Mouse (Mus musculus) granulocyte monocyte progenitor cell, adult 5-6 weeks (primary cell): ENCODE measurements around the gene Vtcn1. TPM values are rescaled to one million over a fixed set of nuclear protein-coding genes. Genes with fewer than 3 reads are reported as not detected.
A peak's percentile ranks its signal among the peaks of the same experiment; 100 is the strongest.

Experiments
- ATAC-seq: replicated peaks from 2 replicates; pipeline ENCODE4 v1.8.0; 2016; ENCODE audit warnings: mild to moderate bottlenecking, moderate TSS enrichment, inconsistent platforms; ENCODE audit not compliant: poor library complexity, severe bottlenecking
- total RNA-seq, 2 experiments: library from RNA; stranded (forward) in 1 of 2; stranded (reverse) in 1 of 2; fragments of 200-712, 200-1000 nt in 1 of 2; fragments of >200 nt in 1 of 2; fragmentation: Nextera tagmentation in 1 of 2; gene quantifications; 2 replicates each; pipeline ENCODE4 v1.2.3; 2014 to 2017

Gene Vtcn1
- total RNA-seq, 2 experiments from 2014 or later, result not detected

DNA sequence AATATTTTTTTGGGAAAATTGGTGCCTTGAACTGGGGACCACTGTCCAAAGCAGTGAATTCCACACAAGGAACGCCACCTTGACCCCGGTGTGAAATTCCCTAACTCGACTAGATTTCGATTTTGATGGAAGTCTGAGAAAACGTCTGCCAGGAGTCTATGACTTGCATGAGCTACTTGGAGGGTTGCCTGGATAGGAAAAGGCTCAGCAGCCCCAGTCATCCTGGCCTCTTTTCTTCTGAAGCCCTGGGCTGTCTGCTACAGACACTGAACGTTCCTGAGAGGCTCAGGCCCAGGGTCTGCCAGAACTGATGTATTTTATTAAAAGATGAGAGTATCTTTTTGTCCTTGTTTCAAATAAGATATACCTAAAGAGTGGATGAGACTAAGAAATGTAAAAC, 25.2 kb downstream of the Vtcn1 start:
- ATAC-seq, result no peak

DNA sequence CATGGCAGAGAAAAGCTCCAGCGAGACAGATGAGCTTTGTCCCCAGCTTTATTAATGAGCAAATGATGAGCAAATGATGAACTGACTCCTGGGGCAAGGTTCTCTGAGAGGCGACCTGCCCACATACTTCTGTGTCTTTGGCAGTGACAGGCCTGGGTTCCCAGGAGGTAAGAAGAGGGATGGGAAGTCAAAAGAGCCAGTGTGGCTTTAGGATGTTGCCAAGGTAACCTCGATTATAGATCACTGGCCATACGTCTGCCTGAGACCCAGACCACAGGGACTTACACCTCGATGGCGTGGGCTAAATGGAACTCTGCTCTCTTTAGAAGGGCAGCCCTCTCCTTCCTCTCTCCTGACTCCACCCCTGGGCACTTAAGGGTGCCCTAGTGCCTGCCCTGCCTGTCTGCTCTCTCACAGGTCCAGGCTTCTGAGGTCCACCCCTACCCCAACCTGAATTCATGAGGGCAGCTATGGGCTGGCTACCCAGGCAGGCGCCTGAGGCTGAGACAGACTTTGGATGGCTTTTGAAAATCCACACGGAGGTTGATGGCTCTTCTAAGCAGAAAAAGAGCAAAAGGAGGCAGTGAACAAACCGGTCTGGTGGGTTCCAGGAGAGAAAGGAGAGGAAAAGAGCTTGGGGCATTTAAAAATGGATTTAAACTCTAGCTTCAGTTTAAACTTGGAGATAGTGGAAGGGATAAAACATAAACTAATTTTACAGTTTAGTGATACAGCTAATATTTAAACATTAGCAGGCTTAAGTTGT, 31.0 kb downstream of the Vtcn1 start:
- no peak for ATAC-seq

DNA sequence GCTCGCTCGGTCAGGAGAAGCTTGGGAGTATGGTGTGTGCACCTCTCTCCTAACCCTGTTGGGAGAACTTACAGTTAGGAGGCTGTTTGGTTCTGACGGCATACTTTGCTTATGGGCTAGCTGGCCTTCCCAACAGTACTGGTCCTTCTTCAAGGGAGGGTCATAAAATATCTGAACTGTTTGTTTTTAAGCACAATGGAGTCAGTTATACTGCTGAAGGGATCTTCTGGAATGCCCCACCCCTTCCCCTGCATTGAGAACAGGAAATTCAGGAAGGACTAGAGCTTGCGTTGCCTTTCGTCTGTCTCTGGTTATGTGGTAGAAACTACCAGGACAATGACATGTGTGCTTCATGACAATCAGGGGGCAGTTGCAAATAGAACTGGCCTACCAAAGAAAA, 31.9 kb downstream of the Vtcn1 start:
- ATAC-seq, result no peak

DNA sequence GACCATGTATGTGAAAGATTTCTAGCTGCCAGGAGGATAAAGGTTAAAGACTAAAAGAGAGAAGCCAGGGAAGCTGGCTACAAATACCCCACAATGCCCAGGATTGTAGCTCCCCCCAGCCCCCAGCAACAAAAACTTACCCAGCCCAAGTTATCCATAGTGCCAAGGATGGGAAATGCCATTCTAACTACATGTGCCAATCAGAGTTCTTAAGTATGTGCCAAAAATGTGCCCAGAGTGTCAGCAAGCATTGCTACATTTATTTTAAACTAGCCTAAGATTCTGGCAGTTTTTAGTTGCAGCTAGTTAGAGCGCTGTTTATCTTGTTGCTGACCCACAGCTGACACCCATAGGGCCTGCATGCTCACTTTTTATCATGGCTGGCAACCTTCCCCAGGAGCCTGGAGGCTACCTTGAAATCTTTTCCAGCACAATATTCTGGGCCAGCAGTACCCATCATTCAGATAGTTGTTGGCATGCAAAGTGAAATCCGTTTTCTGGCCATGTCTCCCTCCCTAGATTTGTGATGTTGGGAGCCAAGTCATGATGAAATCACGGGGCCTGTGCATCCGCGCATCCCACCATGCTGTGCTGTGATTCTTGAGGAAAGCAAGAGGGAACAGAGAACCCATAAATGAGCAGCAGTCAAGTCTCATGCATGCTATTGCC, 33.2 kb downstream of the Vtcn1 start:
- no peak for ATAC-seq

DNA sequence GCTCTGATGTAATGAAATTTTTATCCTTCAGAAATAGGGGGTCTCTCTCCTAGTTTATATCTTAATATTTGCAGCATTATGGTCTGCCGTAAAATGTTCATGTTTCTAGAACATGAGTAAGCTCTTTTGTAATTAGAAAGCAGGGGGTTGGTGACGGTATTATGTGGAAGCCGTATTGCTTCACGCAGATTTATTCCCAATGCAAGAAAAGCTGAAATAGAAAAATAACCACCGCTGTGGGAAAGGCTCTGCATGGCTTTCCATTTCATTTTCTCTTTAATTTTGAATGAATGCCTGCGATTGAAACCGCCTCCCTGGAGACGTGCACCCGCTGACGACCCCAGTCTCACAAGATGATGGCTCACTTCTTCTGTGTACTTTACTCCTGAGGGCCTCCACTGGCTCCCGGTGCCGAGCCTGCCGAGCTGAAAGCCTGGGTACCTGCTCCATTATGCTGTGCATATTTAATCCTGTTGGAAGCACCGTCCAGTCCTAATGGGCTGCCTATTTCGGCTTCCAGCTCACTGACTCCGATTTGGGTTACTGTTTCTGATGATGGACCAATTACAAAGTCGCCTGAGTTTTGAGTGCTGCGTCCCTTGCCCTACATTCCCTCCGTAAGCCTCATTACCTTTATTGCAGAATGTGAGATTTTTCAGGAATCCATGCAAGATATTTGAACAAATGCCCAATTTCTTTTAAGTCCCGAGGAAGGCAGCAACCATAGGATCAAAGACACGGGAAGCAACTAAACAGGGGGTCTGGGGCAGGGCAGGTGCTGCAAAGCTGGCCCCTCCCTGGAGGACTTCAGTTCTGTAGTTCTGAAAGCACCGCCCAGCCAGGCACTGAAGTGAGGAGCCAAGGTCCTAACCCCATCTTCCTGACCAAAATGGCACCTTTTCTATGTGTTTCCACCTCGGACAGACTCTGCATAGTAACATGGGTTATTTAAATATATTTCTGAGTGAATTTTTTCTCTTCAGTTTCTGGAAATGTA, 36.3 kb downstream of the Vtcn1 start:
- no peak for ATAC-seq

DNA sequence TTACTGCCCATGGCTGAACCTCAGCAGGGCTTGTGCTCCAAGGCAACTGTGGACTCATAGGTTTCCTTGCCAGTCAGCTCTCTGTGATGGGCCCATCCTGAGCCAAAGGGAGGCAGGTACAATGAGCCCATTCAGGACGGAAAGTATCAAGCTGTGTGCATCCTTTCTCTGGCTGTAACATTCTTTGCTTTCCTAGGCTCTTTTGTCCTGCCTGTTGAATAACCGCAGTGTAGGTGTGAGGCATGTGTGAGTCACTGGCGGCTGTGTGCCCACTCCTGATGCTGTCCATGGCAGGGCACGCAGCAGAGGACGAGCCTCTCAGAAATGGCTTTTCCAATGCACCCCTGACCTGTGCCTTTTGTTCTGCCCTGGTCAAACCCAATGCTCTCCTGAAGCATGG, 41.7 kb downstream of the Vtcn1 start:
- ATAC-seq, result no peak

DNA sequence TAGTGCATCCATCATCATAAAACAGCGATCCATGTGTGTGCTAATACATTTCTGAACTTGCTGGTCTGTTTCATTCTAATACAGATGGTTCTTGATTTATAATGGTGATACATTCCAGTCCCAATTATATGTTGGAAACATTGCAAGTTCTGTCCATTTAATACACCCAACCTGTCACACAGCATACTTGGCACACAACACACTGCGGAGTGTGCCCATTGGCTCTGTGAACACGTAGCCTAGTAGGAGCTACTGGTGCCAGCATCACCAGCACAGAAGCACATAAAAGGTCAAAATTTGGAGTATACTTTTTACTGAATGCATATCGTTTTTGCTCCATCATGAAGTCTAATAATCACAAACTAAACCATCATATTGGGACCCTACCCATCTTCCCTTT, 51.8 kb downstream of the Vtcn1 start:
- ATAC-seq, result no peak

DNA sequence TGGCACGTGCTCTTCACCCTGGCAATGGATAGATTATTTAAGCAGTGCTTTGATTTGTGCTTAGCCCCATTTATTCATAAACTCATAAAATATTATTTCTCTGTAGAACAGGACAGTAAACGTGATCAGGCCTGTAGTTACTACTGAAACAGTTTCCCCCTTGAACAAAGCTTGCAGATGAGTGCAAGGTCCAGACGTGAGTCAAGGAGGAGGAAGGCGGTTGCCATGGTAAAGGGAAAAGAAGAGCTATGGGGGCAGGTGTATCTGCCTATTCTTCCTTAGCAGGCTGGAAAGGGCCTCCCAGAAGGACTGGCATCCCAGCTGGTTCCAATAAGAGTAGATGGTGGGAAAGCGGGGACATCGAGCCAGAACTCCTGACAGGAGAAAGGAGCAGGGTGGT, 56.1 kb downstream of the Vtcn1 start:
- ATAC-seq, result no peak

DNA sequence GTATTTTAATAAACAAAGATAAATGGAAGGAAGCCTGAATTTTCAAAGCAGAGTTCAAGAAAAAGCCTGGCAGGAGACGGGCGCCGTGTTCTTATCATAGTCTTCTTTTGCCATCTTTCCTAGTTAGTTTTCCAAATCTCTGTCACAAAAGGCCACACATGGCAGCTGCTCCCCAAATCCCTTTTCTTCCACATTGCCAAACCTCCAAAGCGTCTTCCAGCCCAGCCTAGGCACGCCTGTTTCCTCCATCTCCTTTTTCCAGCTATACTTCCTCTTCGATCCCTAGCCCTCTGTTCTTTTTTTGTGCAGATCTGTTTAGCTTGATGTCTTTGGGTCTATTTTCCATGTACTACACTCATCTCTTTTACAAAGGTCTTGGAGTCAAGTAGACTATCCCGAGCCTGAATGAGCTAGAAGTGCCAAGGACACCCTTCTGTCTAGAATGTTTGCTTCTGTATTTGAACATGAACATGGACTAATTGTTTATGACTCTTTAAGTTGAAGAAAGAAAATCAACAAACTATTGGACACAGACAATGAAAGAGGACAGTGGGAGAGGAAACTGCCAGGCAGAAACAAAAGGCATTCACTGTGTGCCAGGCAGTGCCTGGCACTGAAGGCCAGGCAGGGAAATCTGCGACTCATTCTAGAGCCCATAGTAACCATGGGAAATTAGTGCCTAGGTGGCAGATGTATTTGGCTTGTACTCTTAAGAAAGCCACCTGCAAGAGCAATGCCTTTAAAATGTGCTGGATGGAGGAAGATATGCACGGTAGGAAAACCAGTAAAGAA, 56.8 kb downstream of the Vtcn1 start:
- ATAC-seq, result no peak

DNA sequence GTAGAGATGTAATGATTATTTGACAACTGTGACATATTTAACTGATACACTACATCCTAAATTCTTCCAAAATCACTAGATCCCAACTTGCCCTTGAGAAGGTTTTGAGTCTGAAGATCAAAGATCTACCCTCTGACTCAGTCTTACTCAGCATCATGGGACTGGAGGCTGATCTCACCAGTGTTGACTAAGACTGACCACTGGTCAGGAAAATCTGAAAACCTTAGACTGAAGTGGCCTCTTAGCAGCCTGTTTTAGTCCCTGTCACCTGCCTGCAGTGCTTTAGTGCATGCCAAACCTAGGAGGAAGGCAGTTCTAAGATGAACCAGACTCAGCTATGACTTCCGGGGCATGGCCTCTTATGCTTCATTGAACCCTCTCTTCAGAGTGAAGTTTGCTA, 64.0 kb downstream of the Vtcn1 start:
- ATAC-seq, result no peak

DNA sequence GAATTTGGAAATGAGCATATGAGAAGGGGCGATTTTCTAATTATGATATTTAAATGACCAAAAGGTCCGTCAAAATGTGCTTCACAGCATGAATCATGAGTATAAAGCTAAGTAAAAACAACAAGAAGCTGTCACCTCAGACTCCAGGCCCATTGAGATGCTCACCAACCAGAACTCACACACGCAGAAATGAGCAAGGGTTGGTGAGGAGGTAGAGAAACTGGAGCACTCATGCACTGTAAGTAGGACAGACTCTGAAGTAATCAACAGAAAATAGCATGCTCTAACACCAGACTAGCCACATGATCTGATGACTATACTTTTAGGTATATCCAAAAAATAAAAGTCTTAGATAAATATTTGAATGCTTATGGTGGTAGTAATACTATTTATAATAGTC, 65.1 kb downstream of the Vtcn1 start:
- ATAC-seq, result no peak

DNA sequence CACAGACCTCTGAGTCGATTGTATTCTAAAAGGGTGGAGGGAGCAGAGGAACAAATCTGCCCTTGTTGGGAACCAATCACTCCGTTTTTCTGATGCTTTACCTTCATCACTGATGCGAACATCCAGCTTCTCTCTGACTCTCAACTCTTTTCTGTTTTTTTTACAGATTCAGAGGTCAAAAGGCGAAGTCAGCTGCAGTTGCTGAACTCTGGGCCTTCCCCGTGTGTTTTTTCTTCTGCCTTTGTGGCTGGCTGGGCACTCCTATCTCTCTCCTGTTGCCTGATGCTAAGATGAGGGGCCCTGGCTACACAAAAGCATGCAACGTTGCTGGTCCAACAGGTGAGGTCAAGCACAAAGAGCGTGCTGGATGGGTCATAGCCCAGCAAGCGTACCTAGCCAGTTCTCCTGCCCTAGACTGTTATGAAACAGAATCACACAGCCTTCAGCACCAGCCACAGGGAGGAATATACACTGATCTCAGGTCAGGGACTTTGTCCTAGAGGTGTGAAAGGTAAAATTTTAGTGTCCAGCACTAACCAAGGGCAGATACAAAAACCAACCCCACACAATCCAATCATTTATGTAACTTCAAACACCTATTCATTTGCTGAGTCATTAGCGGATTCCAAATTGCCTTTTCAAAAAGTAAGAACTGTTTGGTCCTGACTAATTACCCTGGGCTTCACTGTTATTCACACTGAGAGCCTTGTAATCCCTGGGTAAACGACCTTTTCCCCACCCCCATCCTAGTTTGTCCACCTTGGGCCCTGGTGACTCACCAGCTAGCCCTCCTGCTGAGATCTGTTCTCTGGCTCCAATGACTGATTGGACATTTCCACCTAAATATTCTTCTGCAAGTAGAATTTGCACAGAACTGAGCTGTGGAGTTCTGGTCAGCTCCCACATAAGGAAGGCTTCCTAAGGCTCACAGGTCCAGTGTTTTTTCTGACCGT, 67.4 kb downstream of the Vtcn1 start:
- no peak for ATAC-seq

DNA sequence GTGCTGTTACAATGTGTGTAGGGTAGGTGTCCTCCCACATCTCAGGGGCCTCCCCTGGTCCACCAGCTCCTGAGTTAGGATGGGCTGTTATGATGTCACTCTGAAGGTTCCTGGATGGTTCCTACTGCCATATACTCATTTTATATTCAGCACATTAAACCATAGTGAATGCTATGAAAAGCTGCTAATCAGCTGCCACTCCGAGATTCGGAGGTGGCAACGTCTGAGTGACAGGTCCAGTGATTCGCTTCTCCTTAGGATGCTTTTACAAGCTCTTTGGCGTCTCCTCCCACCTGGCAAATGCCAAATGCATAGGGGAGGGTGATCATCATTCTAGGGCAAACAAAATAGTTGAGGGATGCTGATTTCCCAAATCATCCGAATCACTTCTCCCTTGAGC, 70.2 kb downstream of the Vtcn1 start:
- no peak for ATAC-seq

DNA sequence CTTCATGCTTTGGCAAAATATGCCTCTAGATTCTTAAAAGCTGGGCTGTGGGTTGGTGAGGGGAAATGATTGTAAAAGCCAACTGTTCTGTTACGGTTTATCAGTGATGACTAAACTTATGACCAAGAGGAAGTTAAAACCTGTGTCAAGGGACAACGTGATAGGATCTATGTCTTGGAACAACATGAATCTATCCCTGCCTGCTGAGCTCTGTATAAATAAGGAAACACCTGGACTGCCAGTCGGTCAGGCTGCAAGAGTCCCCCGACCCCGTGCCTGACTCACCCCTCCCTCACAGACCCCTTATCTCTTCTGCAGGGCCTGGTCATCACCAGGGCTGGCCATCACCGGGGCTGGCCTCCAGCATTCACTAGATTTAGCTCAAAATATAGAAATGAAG, 80.9 kb downstream of the Vtcn1 start:
- peak; percentile 71 for ATAC-seq

DNA sequence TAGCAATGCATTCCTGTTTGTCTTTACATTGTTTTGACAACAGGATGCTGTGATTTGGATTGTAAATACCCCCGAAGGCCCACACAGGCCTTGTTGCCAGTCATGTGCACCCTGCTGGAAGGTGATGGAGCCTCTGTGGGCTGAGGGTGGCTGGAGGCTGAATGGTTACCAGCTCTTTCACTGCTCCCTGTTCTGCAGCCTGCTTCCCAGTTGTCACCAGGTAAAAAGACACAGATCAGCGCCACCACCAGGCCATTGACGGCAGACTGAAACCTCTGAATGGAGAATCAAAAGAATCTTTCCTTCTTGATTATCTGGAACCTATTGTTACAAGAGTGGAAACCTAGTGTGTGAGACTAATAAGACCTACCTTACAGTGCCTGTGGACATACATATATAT, 81.7 kb downstream of the Vtcn1 start:
- no peak for ATAC-seq

DNA sequence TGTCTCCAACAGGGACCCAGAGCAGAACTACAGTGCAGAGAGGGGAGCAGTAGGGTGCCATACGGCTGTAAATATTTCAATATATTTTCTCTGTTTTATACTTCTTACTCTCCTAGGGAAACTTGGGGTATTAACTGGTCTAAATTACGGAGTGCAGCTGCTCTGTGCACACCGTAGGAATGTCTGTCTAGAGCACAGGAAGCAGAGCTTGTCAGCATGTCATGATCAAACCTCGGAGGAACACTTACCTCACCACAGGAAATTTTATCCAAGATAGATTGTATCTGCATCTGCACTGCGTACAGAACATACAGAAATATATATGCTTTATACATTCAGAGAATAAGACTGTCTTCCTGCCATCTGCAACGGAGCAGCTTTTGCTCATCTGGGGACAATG, 83.3 kb downstream of the Vtcn1 start:
- no peak for ATAC-seq

DNA sequence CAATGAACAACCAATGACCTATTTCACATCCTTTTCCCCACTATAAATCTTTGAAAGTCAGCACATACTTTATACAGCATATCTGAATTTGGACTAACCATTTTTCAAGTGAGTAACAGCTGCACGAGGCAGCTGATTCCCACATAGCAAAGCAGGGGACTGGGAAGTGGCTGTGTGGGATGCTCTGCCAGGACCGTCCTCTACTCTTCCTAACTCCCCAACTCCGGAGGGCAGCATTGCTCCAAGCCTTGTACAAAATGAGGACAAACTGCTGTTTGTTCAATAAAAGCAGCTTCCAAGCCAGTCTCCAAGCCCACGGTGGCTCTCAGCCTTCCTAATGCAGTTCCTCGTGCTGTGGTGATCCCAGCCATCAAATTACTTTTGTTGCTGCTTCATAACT, 85.4 kb downstream of the Vtcn1 start:
- ATAC-seq, result no peak

DNA sequence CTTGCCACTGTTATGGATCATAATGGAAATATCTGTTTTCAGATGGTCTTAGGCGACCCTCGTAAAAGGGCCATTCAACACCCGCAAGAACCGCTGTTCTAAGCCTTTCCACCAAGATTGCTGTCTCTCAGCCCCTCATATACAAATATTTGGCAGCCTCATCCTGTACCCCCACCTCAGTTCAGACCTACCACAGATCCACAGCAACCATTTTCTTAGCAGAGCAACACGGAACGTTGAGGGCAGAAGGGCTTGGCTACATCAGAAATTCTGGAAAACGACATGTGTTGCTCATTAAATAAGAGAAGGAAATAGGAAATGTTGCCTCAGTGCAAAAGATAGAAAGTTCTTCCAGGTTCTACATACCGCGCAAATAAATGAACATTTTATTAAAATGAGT, 85.8 kb downstream of the Vtcn1 start:
- no peak for ATAC-seq
